Mouse (Mus musculus): ENCODE results near the gene Fkbp2. TPM values are rescaled to one million over a fixed set of nuclear protein-coding genes. Genes with fewer than 3 reads are reported as not detected.

The Fkbp2 gene
- polyA plus RNA-seq, 1 experiment from 2014 or later, result 101 TPM

DNA sequence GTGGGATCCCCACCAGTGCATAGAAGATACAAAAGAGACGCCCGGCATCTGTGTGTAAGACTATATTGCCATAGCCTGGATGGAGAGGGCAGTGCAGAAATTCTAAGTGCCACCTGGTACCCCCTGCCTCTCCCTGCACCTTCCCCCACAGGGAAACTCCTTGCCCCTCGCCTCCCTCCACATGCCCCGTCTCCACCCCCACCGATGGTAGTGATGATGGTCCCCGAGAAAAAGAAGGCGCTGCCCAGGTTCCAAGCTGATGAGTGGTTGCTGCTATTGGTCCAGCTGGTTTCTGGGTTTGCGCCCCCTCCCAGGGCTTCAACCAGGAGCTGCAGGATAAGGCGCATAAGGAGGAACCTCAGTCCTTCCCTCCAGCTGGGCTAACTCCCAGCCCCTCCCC lies 52.2 kb downstream of the Fkbp2 start:
- WGBS, result 8% methylated on average over 9 of the region's 9 CpGs
- Histone ChIP-seq H3K27me3 (replicated peaks; ENCODE audit: control insufficient read depth, insufficient read depth, low read length) (peaks cover 73% of the 10 kb centered on the region), H3K27ac (ENCODE audit: low read length) (no peak overlapping the region), H3K4me3 (replicated peaks; ENCODE audit: low read length) (no peak overlapping the region), H3K4me1 (replicated peaks; ENCODE audit: control insufficient read depth, insufficient read depth, low read length) (peaks cover 9% of the 10 kb centered on the region; the same call in 1 of the 2 replicates), H3K9ac (replicated peaks; ENCODE audit: low read depth, low read length) (no peak overlapping the region), H3K4me2 (ENCODE audit: low read length) (no peak overlapping the region), H3K36me3 (ENCODE audit: control insufficient read depth, insufficient read depth) (no peaks in the 10 kb centered on the region), H3K9me3 (ENCODE audit: control insufficient read depth, low read length) (no peaks in the 10 kb centered on the region)
- ATAC-seq, result no peak

Other genes starting within 250 kb of the Fkbp2 start
- gene Rps6ka4, start 139.9 kb downstream of the Fkbp2 start, polyA plus RNA-seq (2015; fragmentation: Nextera tagmentation; extraction: Ambion mirVana), result 9.4 and 9.7 TPM in 2 replicates
- 0.68 and 1.1 TPM in 2 replicates for gene Ccdc88b, start 122.3 kb downstream of the Fkbp2 start, polyA plus RNA-seq (2015; fragmentation: Nextera tagmentation; extraction: Ambion mirVana)
- gene Trmt112, start 70.8 kb downstream of the Fkbp2 start, polyA plus RNA-seq (2015; fragmentation: Nextera tagmentation; extraction: Ambion mirVana), result 104 and 116 TPM in 2 replicates
- gene Prdx5, start 70.4 kb downstream of the Fkbp2 start, polyA plus RNA-seq (2015; fragmentation: Nextera tagmentation; extraction: Ambion mirVana), result 244 and 272 TPM in 2 replicates
- gene Esrra, start 58.7 kb downstream of the Fkbp2 start, polyA plus RNA-seq (2015; fragmentation: Nextera tagmentation; extraction: Ambion mirVana), result 16.1 and 18.8 TPM in 2 replicates
- gene Catsperz, start 55.1 kb downstream of the Fkbp2 start, polyA plus RNA-seq (2015; fragmentation: Nextera tagmentation; extraction: Ambion mirVana), result 0.37 and 0.89 TPM in 2 replicates
- gene Kcnk4, start 46.0 kb downstream of the Fkbp2 start, polyA plus RNA-seq (2015; fragmentation: Nextera tagmentation; extraction: Ambion mirVana), result 2.1 and 3.3 TPM in 2 replicates
- gene Bad, start 38.6 kb downstream of the Fkbp2 start, polyA plus RNA-seq (2015; fragmentation: Nextera tagmentation; extraction: Ambion mirVana), result 87.9 and 88.4 TPM in 2 replicates
- 46.3 and 52.5 TPM in 2 replicates for gene Gpr137, start 38.0 kb downstream of the Fkbp2 start, polyA plus RNA-seq (2015; fragmentation: Nextera tagmentation; extraction: Ambion mirVana)
- 132 and 140 TPM in 2 replicates for gene Ppp1r14b, start 5.5 kb downstream of the Fkbp2 start, polyA plus RNA-seq (2015; fragmentation: Nextera tagmentation; extraction: Ambion mirVana)
- gene Plcb3, start 4.0 kb downstream of the Fkbp2 start, polyA plus RNA-seq (2015; fragmentation: Nextera tagmentation; extraction: Ambion mirVana), result 11.5 and 12.3 TPM in 2 replicates
- 42.5 and 44.6 TPM in 2 replicates for gene Vegfb, start 7.2 kb upstream of the Fkbp2 start, polyA plus RNA-seq (2015; fragmentation: Nextera tagmentation; extraction: Ambion mirVana)
- 18.3 and 23.3 TPM in 2 replicates for gene Dnajc4, start 12.1 kb upstream of the Fkbp2 start, polyA plus RNA-seq (2015; fragmentation: Nextera tagmentation; extraction: Ambion mirVana)
- gene Nudt22, start 15.6 kb upstream of the Fkbp2 start, polyA plus RNA-seq (2015; fragmentation: Nextera tagmentation; extraction: Ambion mirVana), result 15.5 and 16.0 TPM in 2 replicates
- 12.5 and 17.9 TPM in 2 replicates for gene Trpt1, start 15.6 kb upstream of the Fkbp2 start, polyA plus RNA-seq (2015; fragmentation: Nextera tagmentation; extraction: Ambion mirVana)
- 3.3 and 3.8 TPM in 2 replicates for gene Fermt3, start 39.0 kb upstream of the Fkbp2 start, polyA plus RNA-seq (2015; fragmentation: Nextera tagmentation; extraction: Ambion mirVana)
- 246 and 247 TPM in 2 replicates for gene Stip1, start 59.5 kb upstream of the Fkbp2 start, polyA plus RNA-seq (2015; fragmentation: Nextera tagmentation; extraction: Ambion mirVana)
- gene Macrod1, start 76.3 kb upstream of the Fkbp2 start, polyA plus RNA-seq (2015; fragmentation: Nextera tagmentation; extraction: Ambion mirVana), result 4.0 and 5.3 TPM in 2 replicates
- gene Flrt1, start 125.2 kb upstream of the Fkbp2 start, polyA plus RNA-seq (2015; fragmentation: Nextera tagmentation; extraction: Ambion mirVana), result 13.8 and 16.1 TPM in 2 replicates
- 223 and 235 TPM in 2 replicates for gene Otub1, start 225.8 kb upstream of the Fkbp2 start, polyA plus RNA-seq (2015; fragmentation: Nextera tagmentation; extraction: Ambion mirVana)
- gene Cox8a, start 237.1 kb upstream of the Fkbp2 start, polyA plus RNA-seq (2015; fragmentation: Nextera tagmentation; extraction: Ambion mirVana), result 602 and 609 TPM in 2 replicates

Data from forebrain, embryonic 16.5 days (tissue).